Mouse (Mus musculus) C2C12 (cell line): ENCODE results near the gene Igfbp5.

Experiments
- CTCF ChIP-seq: IDR thresholded peaks from one replicate; pipeline ENCODE4 v1.5.1; 2011; ENCODE audit not compliant: control insufficient read depth, insufficient read depth, insufficient read length
- FOSL1 ChIP-seq: IDR thresholded peaks from one replicate; pipeline ENCODE4 v1.8.0; 2011; ENCODE audit warnings: mild to moderate bottlenecking, low read length; ENCODE audit not compliant: poor library complexity, insufficient read depth, severe bottlenecking
- MAX ChIP-seq: IDR thresholded peaks from one replicate; pipeline ENCODE4 v1.6.1; 2011; ENCODE audit warnings: mild to moderate bottlenecking, control low read depth

DNA sequence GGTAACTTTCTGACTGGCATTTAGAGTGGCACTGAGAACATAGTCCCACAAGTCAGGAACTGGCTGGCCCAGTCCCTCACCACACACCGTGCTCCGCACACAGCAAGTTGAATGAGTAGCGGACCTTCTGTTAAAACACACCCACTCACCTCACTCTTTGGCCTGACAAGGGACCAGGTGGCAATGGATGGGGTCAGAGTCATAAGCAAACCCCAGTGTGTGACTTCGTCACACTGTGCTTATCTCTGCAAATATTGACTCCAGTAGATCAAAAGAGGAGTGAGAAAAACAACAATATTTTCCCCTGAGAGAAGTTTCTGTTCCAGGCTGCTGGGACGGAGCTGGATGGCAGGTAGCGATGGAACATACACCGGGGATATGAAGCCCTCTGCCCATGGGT is 65.4 kb downstream of the Igfbp5 start:
- TF ChIP-seq CTCF (no peak), MAX (no peak), FOSL1 (no peak)
